Mouse (Mus musculus): ENCODE data around the gene Gngt2. TPM values are rescaled to one million over a fixed set of nuclear protein-coding genes. Genes with fewer than 3 reads are reported as not detected.

Gngt2 gene
- polyA plus RNA-seq, 1 experiment from 2014 or later = 32.2 TPM

GRCm38 (mm10) chr11:95811741-95812140, 25.3 kb upstream of the Gngt2 start:
- no peaks in the 10 kb centered on the region for H3K9me3 ChIP-seq (ENCODE audit: low read length)
- peaks cover 12% of the 10 kb centered on the region; the same call in 1 of the 2 replicates for H3K4me1 ChIP-seq (ENCODE audit: insufficient read depth)
- ATAC-seq (no peak), DNase-seq (no peak)
- H3K9ac ChIP-seq (replicated peaks) = no peak overlapping the region
- no peaks in the 10 kb centered on the region for H3K36me3 ChIP-seq (replicated peaks; ENCODE audit: insufficient read depth, low read length)
- H3K27me3 ChIP-seq (ENCODE audit: insufficient read depth, low read length) = no peaks in the 10 kb centered on the region
- no peak overlapping the region for H3K4me3 ChIP-seq (ENCODE audit: low read depth, low read length)
- TF ChIP-seq EP300 (IDR thresholded peaks at IDR 0.05; ENCODE audit: low read depth) = no peak
- no peak for TF ChIP-seq CTCF (IDR thresholded peaks at IDR 0.05; ENCODE audit: low read depth)
- H3K4me2 ChIP-seq (ENCODE audit: low read depth, low read length) = no peak overlapping the region
- H3K27ac ChIP-seq (ENCODE audit: low read depth) = no peak overlapping the region
- 88% methylated on average over 6 of the region's 6 CpGs for WGBS (ENCODE audit: insufficient replicate concordance)

- H3K9me3 ChIP-seq (ENCODE audit: low read length) = no peaks in the 10 kb centered on the region
- TF ChIP-seq CTCF (IDR thresholded peaks at IDR 0.05; ENCODE audit: low read depth) = no peak
- TF ChIP-seq EP300 (IDR thresholded peaks at IDR 0.05; ENCODE audit: low read depth) = no peak
- no peak overlapping the region for H3K4me2 ChIP-seq (ENCODE audit: low read depth, low read length)
- no peak overlapping the region for H3K27ac ChIP-seq (ENCODE audit: low read depth)
- no peaks in the 10 kb centered on the region for H3K36me3 ChIP-seq (replicated peaks; ENCODE audit: insufficient read depth, low read length)
- H3K4me3 ChIP-seq (ENCODE audit: low read depth, low read length) = no peak overlapping the region
- DNase-seq (no peak), ATAC-seq (no peak)
- H3K4me1 ChIP-seq (ENCODE audit: insufficient read depth) = peaks cover 12% of the 10 kb centered on the region; the same call in 1 of the 2 replicates
- no peak overlapping the region for H3K9ac ChIP-seq (replicated peaks)
- 78% methylated on average over 4 of the region's 4 CpGs for WGBS (ENCODE audit: insufficient replicate concordance)
- H3K27me3 ChIP-seq (ENCODE audit: insufficient read depth, low read length) = no peaks in the 10 kb centered on the region
Observed at GRCm38 (mm10) chr11:95812224-95812623, 24.8 kb upstream of the Gngt2 start.

- TF ChIP-seq EP300 (IDR thresholded peaks at IDR 0.05; ENCODE audit: low read depth) (no peak), CTCF (IDR thresholded peaks at IDR 0.05; ENCODE audit: low read depth) (no peak)
- Histone ChIP-seq H3K27ac (ENCODE audit: low read depth) (no peak overlapping the region), H3K9me3 (ENCODE audit: low read length) (no peaks in the 10 kb centered on the region), H3K36me3 (replicated peaks; ENCODE audit: insufficient read depth, low read length) (no peaks in the 10 kb centered on the region), H3K4me1 (ENCODE audit: insufficient read depth) (peaks cover 12% of the 10 kb centered on the region; the same call in 1 of the 2 replicates), H3K4me3 (ENCODE audit: low read depth, low read length) (no peak overlapping the region), H3K9ac (replicated peaks) (no peak overlapping the region), H3K4me2 (ENCODE audit: low read depth, low read length) (no peak overlapping the region), H3K27me3 (ENCODE audit: insufficient read depth, low read length) (no peaks in the 10 kb centered on the region)
- ATAC-seq (no peak), DNase-seq (no peak)
- WGBS (ENCODE audit: insufficient replicate concordance) = 83% methylated on average over 2 of the region's 2 CpGs
Observed at GRCm38 (mm10) chr11:95814101-95814500, 22.9 kb upstream of the Gngt2 start.

- DNase-seq = no peak
- H3K27me3 ChIP-seq (ENCODE audit: insufficient read depth, low read length) = no peaks in the 10 kb centered on the region
- no peak for TF ChIP-seq CTCF (IDR thresholded peaks at IDR 0.05; ENCODE audit: low read depth)
- no peak for TF ChIP-seq EP300 (IDR thresholded peaks at IDR 0.05; ENCODE audit: low read depth)
- peaks cover 8% of the 10 kb centered on the region; the same call in 1 of the 2 replicates for H3K4me1 ChIP-seq (ENCODE audit: insufficient read depth)
- no peak for ATAC-seq
- no peaks in the 10 kb centered on the region for H3K9me3 ChIP-seq (ENCODE audit: low read length)
- no peak overlapping the region for H3K9ac ChIP-seq (replicated peaks)
- H3K4me3 ChIP-seq (ENCODE audit: low read depth, low read length) = no peak overlapping the region
- H3K27ac ChIP-seq (ENCODE audit: low read depth) = no peak overlapping the region
- WGBS (ENCODE audit: insufficient replicate concordance) = 82% methylated on average over 5 of the region's 5 CpGs
- H3K4me2 ChIP-seq (ENCODE audit: low read depth, low read length) = no peak overlapping the region
- no peaks in the 10 kb centered on the region for H3K36me3 ChIP-seq (replicated peaks; ENCODE audit: insufficient read depth, low read length)
Observed at GRCm38 (mm10) chr11:95814857-95815256, 22.2 kb upstream of the Gngt2 start.

DNA sequence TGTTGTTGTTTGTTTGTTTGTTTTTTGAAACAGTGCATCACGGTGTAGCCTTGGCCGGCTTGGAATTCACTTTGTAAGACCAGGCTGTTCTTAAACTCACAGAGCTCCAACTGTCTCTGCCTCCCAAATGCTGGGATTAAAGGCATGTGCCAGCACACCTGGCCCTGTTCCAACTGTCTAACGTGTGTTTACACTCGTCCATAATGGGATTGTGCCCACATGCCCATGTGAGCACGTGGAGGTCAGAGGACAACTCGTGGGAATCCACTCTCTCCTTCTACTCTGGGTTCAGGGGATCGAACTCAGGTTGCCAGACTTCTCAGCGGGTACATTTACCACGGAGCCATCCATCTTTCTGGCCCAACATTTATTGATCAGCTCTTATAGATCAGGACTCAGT, 21.6 kb upstream of the Gngt2 start:
- ATAC-seq = no peak
- H3K27ac ChIP-seq (ENCODE audit: low read depth) = no peak overlapping the region
- no peak for DNase-seq
- no peaks in the 10 kb centered on the region for H3K36me3 ChIP-seq (replicated peaks; ENCODE audit: insufficient read depth, low read length)
- TF ChIP-seq EP300 (IDR thresholded peaks at IDR 0.05; ENCODE audit: low read depth) = no peak
- TF ChIP-seq CTCF (IDR thresholded peaks at IDR 0.05; ENCODE audit: low read depth) = no peak
- no peak overlapping the region for H3K9ac ChIP-seq (replicated peaks)
- H3K9me3 ChIP-seq (ENCODE audit: low read length) = no peaks in the 10 kb centered on the region
- no peak overlapping the region for H3K4me3 ChIP-seq (ENCODE audit: low read depth, low read length)
- H3K4me2 ChIP-seq (ENCODE audit: low read depth, low read length) = no peak overlapping the region
- no peaks in the 10 kb centered on the region for H3K27me3 ChIP-seq (ENCODE audit: insufficient read depth, low read length)
- WGBS (ENCODE audit: insufficient replicate concordance) = 77% methylated on average over 9 of the region's 9 CpGs
- peaks cover 4% of the 10 kb centered on the region; the same call in 1 of the 2 replicates for H3K4me1 ChIP-seq (ENCODE audit: insufficient read depth)

DNA sequence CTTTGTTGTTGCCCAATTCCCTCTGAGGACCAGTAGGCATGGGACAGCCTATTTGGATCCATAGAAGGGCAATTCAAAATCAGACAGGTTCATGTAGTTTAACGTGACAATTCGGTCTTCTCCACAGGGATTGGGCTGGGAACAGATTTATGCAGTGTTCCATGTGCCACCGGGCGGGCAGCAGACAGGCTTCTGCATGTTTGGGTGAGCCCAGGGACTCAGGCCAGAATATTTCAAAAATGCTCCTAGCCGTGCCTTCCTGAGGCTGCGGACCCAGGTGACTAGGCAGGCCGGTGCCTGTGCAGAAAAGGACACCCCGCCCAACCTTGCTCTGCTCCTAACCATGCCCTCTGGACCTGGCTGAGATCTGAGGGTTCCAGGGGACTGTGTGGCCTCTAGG, 17.9 kb upstream of the Gngt2 start:
- DNase-seq (no peak), ATAC-seq (no peak)
- H3K4me1 ChIP-seq (ENCODE audit: insufficient read depth) = peaks cover 13% of the 10 kb centered on the region
- H3K36me3 ChIP-seq (replicated peaks; ENCODE audit: insufficient read depth, low read length) = no peaks in the 10 kb centered on the region
- H3K4me3 ChIP-seq (ENCODE audit: low read depth, low read length) = no peak overlapping the region
- H3K9me3 ChIP-seq (ENCODE audit: low read length) = no peaks in the 10 kb centered on the region
- WGBS (ENCODE audit: insufficient replicate concordance) = 89% methylated on average over 8 of the region's 8 CpGs
- H3K27me3 ChIP-seq (ENCODE audit: insufficient read depth, low read length) = no peaks in the 10 kb centered on the region
- TF ChIP-seq EP300 (IDR thresholded peaks at IDR 0.05; ENCODE audit: low read depth) (no peak), CTCF (IDR thresholded peaks at IDR 0.05; ENCODE audit: low read depth) (no peak)
- no peak overlapping the region for H3K9ac ChIP-seq (replicated peaks)
- H3K4me2 ChIP-seq (ENCODE audit: low read depth, low read length) = no peak overlapping the region
- no peak overlapping the region for H3K27ac ChIP-seq (ENCODE audit: low read depth)

DNA sequence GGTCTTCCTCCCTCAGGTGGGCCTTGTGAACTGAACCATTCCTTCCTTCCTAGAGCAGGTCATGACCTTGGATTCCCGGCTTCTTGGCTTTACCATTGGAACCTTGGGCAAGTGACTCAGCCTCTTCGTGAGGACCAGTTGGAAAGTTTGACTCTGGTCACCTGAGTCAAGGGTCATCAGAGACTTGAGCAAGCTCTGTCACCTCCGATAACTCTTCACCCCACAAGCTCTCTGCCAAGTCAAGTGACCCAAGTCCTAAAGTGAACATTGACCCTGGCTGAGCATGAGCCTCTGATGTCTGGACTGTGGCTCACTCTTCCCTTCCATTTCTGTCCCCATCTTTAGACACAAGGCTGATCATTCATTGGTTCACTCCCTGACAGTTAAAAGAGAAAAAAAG, 15.5 kb upstream of the Gngt2 start:
- Histone ChIP-seq H3K4me1 (ENCODE audit: insufficient read depth) (peaks cover 19% of the 10 kb centered on the region), H3K9me3 (ENCODE audit: low read length) (no peaks in the 10 kb centered on the region), H3K9ac (replicated peaks) (no peak overlapping the region), H3K4me2 (ENCODE audit: low read depth, low read length) (no peak overlapping the region), H3K27me3 (ENCODE audit: insufficient read depth, low read length) (peaks cover 6% of the 10 kb centered on the region), H3K4me3 (ENCODE audit: low read depth, low read length) (no peak overlapping the region), H3K36me3 (replicated peaks; ENCODE audit: insufficient read depth, low read length) (no peaks in the 10 kb centered on the region), H3K27ac (ENCODE audit: low read depth) (no peak overlapping the region)
- DNase-seq = no peak
- no peak for TF ChIP-seq CTCF (IDR thresholded peaks at IDR 0.05; ENCODE audit: low read depth)
- TF ChIP-seq EP300 (IDR thresholded peaks at IDR 0.05; ENCODE audit: low read depth) = no peak
- no peak for ATAC-seq
- 66% methylated on average over 3 of the region's 3 CpGs for WGBS (ENCODE audit: insufficient replicate concordance)

Measured in liver, postnatal 0 days (tissue).